Mouse (Mus musculus): ENCODE measurements around the gene Hist3h2a.

The Hist3h2a gene

GRCm38 (mm10) chr11:58968551-58968950 lies 14.1 kb downstream of the Hist3h2a start:
- in situ Hi-C loops (cut with MboI): no loop called here

DNA sequence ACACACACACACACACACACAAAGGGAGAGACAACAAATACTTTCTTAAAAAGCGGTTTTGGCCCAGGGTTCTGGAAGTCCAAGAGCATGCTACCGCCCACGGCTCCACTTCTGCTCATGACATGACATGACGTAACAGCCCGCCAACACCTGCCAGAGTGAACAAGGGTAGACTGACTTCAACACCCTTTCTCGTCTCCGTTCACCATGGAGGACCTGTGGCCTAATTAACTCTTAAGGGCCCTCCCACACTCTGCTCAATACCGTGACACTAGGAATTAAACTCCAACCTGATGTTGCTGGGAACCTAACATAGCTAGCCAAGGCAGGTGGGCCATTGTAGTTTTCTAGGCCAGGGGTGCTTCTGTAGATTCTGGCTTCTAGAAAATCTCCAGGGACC lies 14.5 kb downstream of the Hist3h2a start:
- in situ Hi-C loops (cut with MboI): no loop called here

- in situ Hi-C loops (cut with MboI): no loop called here
These were observed 15.2 kb downstream of the Hist3h2a start for GRCm38 (mm10) chr11:58969659-58970058.

DNA sequence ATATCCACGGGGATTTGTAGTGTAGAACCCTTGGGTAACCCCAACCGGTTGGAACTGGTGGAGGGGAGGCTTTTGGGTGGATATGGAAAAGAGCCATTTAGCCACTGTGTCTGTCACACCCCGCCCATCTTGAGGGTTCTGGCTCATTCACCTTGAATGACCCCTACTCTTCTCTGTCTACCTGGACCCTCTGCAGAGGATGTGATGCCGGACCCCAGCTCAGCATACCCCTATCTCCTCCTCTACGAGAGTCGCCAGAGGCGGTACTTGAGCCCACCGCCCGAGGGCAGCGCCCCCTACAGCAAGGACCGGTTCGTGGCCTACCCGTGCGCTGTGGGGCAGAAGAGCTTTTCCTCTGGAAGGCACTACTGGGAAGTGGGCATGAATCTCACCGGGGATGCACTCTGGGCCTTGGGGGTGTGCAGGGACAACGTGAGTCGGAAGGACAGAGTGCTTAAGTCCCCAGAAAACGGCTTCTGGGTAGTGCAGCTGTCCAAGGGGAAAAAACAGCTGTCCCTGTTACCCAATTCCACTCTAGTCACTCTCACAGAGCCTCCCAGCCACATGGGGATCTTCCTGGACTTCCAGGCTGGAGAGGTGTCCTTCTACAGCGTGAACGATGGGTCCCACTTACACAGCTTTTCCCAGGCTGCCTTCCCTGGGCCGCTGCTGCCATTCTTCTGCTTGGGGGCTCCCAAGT lies 16.5 kb downstream of the Hist3h2a start:
- in situ Hi-C loops (cut with MboI): no loop called here

- in situ Hi-C loops (cut with MboI): no loop called here
These were observed 17.3 kb downstream of the Hist3h2a start for GRCm38 (mm10) chr11:58971796-58972195.

- in situ Hi-C loops (cut with MboI): no loop called here
These were observed 19.9 kb downstream of the Hist3h2a start for GRCm38 (mm10) chr11:58974414-58974813.

DNA sequence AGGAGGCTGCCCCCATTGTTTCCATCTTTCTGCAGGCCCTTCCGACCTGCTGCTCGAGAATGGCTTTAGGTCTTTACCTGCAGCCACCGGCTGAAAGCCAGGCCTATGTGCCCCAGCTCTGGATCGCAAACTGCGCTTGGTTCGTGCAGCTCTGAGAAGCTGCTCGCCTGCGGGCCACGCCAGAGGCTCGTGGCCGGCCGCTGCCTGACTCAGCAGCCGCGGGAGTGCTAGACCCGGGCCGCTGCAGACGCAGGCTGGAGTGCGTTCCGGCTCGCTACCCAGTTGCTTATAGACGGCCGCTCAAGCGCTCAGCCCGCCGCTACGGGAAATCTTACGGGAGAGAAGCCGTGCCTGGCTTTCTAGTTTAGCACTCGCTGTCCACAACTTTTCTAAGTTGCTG lies 22.7 kb downstream of the Hist3h2a start:
- in situ Hi-C loops (cut with MboI): no loop called here

DNA sequence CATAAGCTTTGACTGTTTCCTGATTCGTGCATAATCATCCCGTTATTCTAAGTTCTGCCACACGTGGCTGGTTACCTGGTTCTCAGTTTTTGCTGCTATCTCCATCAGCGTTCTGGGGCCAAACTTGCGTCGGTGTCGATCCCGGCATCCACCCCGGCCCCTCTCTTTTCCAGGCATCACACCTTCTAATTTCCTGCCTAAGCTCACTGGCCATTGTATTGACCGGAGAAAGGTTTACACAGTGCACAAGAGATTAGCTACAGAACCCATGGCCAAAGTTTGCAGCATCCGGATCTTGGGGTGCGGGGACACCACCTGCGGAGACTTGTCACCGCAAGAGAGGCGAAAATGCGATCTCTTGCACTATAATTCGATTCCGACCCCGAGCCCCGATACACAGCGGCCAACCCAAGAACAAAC lies 23.1 kb downstream of the Hist3h2a start:
- in situ Hi-C loops (cut with MboI): no loop called here

DNA sequence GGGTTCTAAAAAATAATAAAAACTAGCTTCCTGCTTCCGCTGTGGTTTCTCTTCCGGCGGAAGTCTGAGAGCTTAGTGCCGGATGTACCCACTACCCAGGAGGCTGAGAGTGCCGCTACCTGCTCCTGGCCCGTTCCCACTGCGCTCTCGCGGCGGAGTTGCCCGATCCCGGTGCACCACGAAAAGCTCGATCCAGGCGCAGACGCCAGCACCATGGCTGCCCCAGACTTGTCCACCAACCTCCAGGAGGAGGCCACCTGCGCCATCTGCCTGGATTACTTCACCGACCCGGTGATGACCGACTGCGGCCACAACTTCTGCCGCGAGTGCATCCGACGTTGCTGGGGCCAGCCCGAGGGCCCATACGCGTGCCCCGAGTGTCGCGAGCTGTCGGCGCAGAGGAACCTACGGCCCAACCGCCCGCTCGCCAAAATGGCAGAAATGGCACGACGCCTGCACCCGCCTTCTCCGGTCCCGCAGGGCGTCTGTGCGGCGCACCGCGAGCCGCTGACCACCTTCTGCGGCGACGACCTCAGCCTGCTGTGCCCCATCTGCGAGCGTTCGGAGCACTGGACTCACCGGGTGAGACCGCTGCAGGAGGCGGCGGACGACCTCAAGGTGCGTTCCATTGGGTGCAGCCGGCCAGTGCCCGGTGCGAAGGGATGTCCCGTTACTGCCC lies 23.7 kb downstream of the Hist3h2a start, which contains the start of gene Trim11:
Gene Trim11 (plus strand): TSS at position 67 of the 679 bp plus-strand sequence.
- in situ Hi-C loops (cut with MboI): no loop called here

GRCm38 (mm10) chr11:58978706-58979030 lies 24.2 kb downstream of the Hist3h2a start:
- in situ Hi-C loops (cut with MboI): no loop called here

- in situ Hi-C loops (cut with MboI): no loop called here
These were observed 24.7 kb downstream of the Hist3h2a start for GRCm38 (mm10) chr11:58979183-58979582.

DNA sequence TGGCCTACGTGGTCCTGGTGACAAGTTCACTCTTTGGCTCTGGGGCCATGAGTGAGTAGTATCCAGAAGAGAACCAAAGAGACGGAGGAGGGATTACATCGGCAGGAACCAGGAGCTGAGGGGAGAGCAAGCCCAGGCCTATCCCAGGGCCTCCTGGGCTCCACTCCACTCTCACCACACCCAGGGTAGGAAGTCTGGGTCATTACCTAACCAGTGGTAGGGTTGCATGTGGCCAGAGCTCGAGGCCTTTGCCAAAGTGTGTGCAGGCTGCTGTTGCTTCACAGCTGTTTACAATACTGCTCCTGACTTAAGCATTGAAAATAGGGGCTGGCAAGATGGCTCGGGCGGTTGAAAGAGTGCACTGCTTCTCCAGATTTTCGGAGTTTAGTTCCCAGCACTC lies 25.2 kb downstream of the Hist3h2a start:
- in situ Hi-C loops (cut with MboI): no loop called here

GRCm38 (mm10) chr11:58980381-58980990 lies 26.0 kb downstream of the Hist3h2a start:
- in situ Hi-C loops (cut with MboI): no loop called here

DNA sequence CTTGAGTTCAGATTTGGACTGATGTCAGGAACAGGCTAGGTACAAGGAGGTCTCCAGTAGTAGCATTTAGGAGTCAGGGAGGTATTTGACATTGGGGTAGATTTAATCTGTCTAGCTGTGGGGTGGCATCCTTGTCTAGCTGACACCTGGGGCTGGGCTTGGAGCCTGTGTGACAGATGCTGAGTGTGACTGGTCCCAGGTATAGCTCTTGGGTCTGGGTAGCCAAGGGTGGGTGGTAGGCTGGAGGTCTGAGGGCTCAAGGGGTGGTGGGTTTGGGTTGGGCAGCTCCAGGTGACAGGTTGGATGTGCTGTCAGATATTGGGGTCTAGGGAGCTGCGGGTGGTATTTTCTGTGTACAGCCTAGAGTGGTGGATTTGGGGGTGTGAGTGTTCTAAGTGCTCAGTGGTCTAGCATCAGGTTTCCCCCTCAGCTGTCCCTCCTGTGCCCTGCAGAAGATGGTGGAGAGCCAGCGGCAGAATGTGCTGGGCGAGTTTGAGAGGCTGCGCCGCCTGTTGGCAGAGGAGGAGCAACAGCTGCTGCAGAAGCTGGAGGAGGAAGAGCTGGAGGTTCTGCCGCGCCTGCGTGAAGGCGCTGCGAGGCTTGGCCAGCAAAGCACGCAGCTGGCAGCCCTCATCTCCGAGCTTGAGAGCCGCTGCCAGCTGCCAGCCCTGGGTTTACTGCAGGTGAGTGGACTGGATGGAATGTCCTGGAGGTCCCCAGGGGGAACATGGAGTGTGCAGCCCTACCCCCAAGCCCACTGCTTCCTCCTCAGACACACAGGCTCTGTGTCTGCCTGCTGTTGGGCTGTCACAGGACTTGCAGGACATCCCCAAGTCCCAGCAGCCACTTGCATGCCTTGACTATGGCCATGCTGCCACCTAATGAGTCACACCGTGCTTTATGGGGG lies 27.3 kb downstream of the Hist3h2a start:
- in situ Hi-C loops (cut with MboI): no loop called here

- in situ Hi-C loops (cut with MboI): no loop called here
These were observed 28.1 kb downstream of the Hist3h2a start for GRCm38 (mm10) chr11:58982471-58983097.

DNA sequence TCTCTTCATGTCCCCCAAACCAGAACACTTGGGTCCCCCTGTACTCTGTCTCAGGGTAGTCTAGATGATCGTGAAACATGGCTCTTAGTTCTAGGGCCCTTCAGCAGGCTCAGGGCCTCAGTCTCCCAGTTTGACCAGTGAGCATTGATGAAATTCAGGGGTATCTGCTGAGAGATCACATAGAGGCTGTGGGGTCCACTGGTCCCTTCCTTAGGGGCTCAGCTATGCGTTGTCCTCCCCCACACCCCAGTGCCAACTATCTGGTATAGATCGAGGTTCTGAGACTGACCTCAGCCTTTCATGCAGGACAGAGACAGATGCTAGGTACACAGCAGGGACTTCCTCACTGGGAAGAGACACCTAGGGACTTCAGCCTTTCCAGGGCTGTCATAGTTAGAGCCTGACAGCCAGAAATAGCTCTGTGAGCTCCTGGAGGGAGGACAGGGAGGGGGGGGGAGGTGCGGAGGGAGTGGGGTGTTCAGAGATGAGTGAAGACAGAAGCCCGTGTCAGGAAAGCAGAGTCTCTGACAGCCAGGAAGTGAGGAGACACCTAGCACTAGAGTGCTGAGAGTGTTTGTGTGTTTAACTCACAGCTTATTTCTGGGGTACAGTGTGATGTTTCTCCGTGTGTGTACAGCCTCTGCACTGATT lies 29.3 kb downstream of the Hist3h2a start:
- in situ Hi-C loops (cut with MboI): no loop called here

DNA sequence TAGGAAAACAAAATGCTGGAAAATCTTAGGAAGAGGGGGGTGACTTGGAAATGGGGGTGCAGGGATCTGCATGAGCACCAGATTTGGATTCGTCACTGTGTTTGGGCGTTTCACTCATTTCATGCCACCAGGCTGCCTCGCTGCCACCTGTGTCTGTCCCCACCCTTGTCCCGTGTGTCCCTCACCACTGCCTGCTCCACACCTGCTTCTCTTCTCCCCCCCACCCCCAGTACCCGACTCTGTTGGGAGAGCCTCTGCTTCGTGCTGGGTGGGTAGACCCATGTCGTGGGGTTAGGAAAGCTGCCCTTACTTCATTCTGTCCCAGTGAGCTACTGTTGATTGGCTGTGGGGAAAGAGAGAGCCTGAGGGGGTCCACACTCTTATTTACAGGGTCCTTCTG lies 30.2 kb downstream of the Hist3h2a start:
- in situ Hi-C loops (cut with MboI): no loop called here

DNA sequence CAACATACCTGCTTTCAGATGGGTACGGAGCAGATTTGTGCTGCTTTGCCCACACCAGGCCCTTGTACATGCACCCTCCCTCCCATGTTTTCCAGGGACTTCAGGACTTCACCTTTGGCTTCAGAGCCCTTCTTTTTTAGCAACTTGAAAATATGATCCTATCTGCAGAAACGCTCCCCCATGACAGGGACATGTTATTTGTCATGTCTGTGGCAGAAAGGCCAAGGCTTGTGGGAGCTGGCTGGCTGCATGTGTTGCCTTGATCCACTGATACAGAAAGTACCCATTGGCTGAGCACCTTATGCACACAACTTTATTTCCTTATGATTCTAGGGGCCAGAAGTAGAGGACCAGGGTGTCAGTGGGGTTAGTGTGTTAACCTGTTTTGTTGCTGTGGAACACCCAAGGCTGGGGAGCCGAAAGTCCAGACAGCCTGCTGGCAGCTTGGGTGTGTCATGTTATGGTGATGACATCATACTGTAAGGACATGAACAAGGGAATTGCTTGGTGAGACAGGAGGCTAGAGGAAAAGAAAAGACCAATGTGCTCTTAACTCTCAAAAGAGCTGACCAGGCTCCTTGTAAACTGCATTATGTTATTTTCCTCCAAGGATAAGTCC lies 30.9 kb downstream of the Hist3h2a start:
- in situ Hi-C loops (cut with MboI): no loop called here

DNA sequence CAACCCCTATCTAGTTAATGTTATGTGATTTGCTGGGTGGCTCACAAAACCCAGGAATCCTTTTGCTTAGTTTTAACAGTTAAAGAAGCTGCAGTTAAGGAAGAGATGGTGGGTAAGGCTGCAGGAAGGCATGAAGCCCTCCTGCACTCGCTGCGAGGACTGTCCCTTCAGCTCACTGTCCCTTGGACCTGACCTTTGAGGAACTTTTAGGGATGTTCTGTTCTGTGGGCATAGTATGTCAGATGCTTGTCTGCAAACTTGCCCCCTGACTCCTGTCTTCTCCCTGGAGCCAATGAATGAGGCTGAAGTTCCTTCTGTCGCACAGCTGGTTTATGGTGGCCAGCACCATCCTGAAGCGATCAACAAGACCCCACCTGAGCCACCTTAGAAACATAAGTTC lies 34.7 kb downstream of the Hist3h2a start:
- in situ Hi-C loops (cut with MboI): no loop called here

DNA sequence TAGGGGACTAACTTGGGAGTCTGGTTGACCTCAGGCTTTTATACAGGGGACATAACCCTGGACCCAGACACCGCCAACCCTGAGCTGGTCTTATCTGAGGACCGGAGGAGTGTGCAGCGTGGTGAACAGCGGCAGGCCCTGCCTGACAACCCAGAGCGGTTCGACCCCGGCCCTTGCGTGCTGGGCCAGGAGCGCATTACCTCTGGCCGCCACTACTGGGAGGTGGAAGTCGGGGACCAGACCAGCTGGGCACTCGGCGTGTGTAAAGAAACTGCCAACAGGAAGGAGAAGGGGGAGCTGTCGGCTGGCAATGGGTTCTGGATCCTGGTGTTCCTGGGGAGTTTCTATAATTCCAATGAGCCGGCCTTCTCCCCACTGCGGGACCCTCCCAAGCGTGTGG lies 35.7 kb downstream of the Hist3h2a start:
- in situ Hi-C loops (cut with MboI): no loop called here

GRCm38 (mm10) chr11:58990794-58991193 lies 36.3 kb downstream of the Hist3h2a start:
- in situ Hi-C loops (cut with MboI): no loop called here

Measured in mature B cell (primary cell).